Comparison of ENCODE assay signal across 14 mouse cellular contexts in genomic region chr14:103764047-103764446, GRCm38 (mm10).
DNase-seq lines count a peak whose midpoint lies in the region; ATAC-seq and TF ChIP-seq lines count a peak whose summit lies in the region.
"Had no signal": no experiment of that assay in that cellular context is flagged by ENCODE, and none has a peak within 500 bp of the region (broad histone marks: within the 10 kb centered on the region; RNA-seq: fewer than 3 reads in every experiment).

No protein-coding gene starts in this region.

- no peak for ATAC-seq in stomach, postnatal 0 days (ENCODE audit: low FRiP score, low TSS enrichment)

- H3K27me3 ChIP-seq in stomach, postnatal 0 days (ENCODE audit: control insufficient read depth, insufficient read depth, low read length) = no peaks in the 10 kb centered on the region
- H3K27me3 ChIP-seq: limb, embryonic 13.5 days had no signal

- no peak overlapping the region for H3K9ac ChIP-seq in stomach, postnatal 0 days (ENCODE audit: low read length)
- H3K9ac ChIP-seq: limb, embryonic 13.5 days had no signal

- H3K9me3 ChIP-seq in stomach, postnatal 0 days (ENCODE audit: control insufficient read depth, low read length) = no peaks in the 10 kb centered on the region
- H3K9me3 ChIP-seq: limb, embryonic 13.5 days had no signal

- no peak for TF ChIP-seq CTCF in stomach, postnatal 0 days (IDR thresholded peaks at IDR 0.05; ENCODE audit: low read depth)

- H3K36me3 ChIP-seq in stomach, postnatal 0 days (ENCODE audit: control insufficient read depth, insufficient read depth, low read length) = no peaks in the 10 kb centered on the region
- H3K36me3 ChIP-seq: limb, embryonic 13.5 days had no signal

- H3K4me3 ChIP-seq in stomach, postnatal 0 days (ENCODE audit: low read depth, low read length) = no peak overlapping the region
- H3K4me3 ChIP-seq: erythroblast, embryonic 14.5 days; limb, embryonic 13.5 days had no signal

- no peaks in the 10 kb centered on the region for H3K4me1 ChIP-seq in stomach, postnatal 0 days (replicated peaks; ENCODE audit: control insufficient read depth, insufficient read depth)
- H3K4me1 ChIP-seq: limb, embryonic 13.5 days had no signal

- 47% methylated on average over 2 of the region's 2 CpGs for WGBS in stomach, postnatal 0 days

- peak; percentile 9 for DNase-seq in cerebellum, adult 9-11 months
- DNase-seq in cerebellum, postnatal 4 days (ENCODE audit: low spot score in 2 of 2) = no peak
- DNase-seq in right cerebral cortex, postnatal 10 days (ENCODE audit: low spot score in 2 of 2) = peak; percentile 48 to 73
- no peak for DNase-seq in right cerebral cortex, adult 2 months (ENCODE audit: low spot score in 2 of 2)
- peak; percentile 31 for DNase-seq in layer of hippocampus, adult 9-11 months
- peak; percentile 12 for DNase-seq in telencephalon, adult 2 months (ENCODE audit: low read depth, low spot score)
- DNase-seq in stomach, postnatal 0 days (ENCODE audit: low spot score) = no peak
- DNase-seq in thymus, postnatal 10 days (ENCODE audit: low spot score in 2 of 2) = no peak
- DNase-seq: cerebellum, adult 11 months; kidney, postnatal 14 days; lung, postnatal 10 days; thymus, postnatal 25 days had no signal

- no peak for TF ChIP-seq EP300 in stomach, postnatal 0 days (optimal IDR thresholded peaks at IDR 0.05)

- H3K27ac ChIP-seq in stomach, postnatal 0 days (replicated peaks) = no peak overlapping the region
- H3K27ac ChIP-seq: limb, embryonic 13.5 days had no signal

- no peak overlapping the region for H3K4me2 ChIP-seq in stomach, postnatal 0 days (replicated peaks; ENCODE audit: low read depth)
- H3K4me2 ChIP-seq: limb, embryonic 13.5 days had no signal

Comparison
In these comparisons a context has a peak if more than half of its experiments do, and no peak if none do; other contexts are left out.
1. DNase-seq: peak in cerebellum, adult 9-11 months (single experiment), right cerebral cortex, postnatal 10 days (2 of 2), layer of hippocampus, adult 9-11 months (single experiment) and telencephalon, adult 2 months (single experiment); none in cerebellum, postnatal 4 days (0 of 2), right cerebral cortex, adult 2 months (0 of 2), stomach, postnatal 0 days (single experiment) and thymus, postnatal 10 days (0 of 2).